Mouse (Mus musculus): ENCODE data around the gene Wbp2nl.

Gene Wbp2nl

DNA sequence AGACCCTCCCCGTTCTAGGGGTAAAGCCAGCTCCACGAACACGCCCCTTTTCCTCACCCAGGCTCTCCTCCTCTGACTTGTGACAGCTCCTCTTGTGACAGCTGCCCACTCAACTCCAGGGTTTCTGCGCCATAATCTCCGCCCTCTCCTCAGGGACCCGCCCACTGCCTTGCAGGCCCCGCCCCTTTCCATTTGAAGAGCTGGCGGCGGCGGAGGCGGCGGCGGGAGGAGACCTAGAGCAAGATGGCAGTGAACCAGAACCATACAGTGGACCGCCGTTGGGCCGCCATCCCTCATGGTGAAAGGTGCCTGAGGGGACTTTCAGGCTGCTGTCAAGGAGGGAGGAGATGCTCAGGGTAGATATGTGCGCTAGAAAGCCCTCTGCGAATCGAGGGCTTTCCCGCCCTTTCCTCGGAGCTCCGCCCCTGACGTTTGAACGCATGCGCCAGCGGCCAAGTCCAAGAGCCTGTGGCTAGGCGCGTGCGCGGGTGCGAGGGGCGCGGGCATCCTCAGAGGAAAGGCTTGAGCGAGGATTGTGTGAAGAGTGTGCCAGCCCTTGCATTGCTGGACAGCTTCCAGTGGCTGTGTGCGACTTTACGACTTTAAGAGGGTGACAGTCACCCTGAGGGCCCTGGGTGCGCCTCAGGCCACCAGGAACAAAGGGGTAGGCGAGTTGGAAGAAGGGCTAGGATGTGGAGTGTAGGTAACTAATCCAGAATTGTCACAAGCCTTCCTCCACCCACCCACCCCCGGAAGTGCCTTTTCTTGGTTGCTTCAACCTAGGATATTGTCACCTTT lies at the start of gene Wbp2nl:
Gene Wbp2nl, plus strand, starts transcription at position 191 of the 798 bp plus-strand sequence.
- no peak for DNase-seq (ENCODE audit: low spot score)

DNA sequence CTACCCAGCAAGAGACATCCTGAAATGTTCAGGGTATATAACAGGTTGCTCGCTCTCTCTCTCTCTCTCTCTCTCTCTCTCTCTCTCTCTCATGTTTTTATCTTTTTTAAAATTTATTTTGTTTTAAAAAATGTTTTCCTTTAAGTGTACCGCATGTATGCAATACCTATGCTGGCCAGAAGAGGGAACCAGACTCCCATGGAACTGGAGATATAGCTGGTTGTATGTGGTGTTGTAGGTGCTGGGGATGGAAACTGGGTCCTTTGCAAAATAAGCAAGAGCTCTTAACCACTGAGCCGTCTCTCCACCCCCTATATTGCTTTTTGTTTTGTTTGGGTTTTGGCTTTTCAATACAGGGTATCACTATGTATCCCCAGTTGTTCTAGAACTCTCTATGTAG lies 47.2 kb upstream of the Wbp2nl start:
- DNase-seq (ENCODE audit: low spot score): no peak

DNA sequence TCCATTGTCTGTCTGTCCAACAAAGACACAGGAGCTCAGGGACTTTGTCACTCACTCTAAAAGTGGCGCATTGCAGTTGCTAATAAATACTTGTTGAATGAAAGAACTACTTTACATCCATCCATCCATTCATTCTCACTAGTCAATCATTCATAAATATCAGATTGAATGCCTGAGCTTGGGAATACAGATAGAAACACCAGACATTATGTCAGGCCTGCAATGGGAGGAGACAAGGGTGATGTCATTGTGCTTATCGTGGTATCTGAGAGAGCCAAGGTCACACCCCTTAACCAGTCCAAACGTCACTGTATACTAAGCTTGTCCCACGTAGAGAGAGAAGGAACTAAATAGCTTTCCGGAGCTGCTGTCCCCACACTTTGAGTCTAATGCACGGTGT lies 46.7 kb upstream of the Wbp2nl start, which contains the start of gene 1500009C09Rik:
Gene 1500009C09Rik, plus strand, starts transcription at position 301 of the 400 bp plus-strand sequence.
- no peak for DNase-seq (ENCODE audit: low spot score)

DNA sequence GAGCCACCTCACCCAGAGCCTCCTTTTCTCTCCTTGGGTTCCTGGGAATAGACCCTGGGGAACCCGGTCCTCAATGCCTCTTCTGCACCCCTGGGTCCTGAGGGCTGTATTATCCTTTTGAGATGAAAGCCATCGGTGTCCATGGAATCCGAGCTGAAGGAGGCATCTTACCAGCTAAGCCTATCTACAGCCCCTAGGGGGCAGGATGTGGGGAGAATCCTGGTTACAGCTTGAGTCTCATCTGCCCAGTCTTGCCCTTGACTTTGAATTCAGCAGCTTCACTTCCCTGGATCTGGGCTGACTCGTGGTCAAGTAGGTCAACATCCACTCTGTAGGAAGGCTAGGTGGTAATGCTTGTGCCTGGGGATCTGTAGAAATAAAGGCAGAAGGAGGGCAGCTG lies 43.5 kb upstream of the Wbp2nl start:
- no peak for DNase-seq (ENCODE audit: low spot score)

DNA sequence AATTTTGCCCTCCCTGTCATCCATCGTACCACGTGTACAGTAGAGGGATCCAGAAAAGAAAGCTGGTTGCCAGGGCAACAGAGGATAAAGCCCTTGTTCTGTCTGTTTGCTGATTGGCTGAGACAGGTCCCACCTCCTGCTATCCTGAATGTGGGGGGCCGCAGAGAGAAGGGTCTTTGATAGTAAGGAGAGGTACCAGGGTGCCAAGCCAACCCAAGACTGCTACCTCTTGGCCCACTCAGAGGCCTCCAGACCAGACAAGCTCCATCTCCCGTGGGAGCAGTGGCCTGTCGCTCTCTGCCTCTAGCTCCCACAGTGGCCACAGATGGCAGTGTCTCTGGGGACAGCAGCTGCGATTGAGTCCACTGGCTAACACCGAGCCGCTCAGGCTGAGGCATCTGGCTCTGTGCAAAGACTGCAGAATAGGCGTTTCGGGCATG lies 42.8 kb upstream of the Wbp2nl start:
- no peak for DNase-seq (ENCODE audit: low spot score)

DNA sequence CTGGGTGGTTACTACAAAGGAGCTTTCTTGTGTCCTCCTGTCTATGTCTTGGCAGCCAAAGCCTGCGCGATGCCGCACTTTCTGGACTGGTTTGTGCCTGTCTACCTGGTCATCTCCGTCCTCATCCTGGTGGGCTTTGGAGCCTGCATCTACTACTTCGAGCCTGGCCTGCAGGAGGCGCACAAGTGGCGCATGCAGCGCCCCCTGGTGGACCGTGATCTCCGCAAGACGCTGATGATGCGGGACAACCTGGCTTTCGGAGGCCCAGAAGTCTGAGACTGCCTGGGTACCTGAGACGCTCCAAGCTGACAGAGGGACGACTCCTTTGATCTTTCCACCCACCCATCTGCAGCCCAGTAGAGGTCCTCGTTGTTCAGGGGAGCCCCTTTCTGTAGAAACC lies 39.2 kb upstream of the Wbp2nl start:
- no peak for DNase-seq (ENCODE audit: low spot score)

DNA sequence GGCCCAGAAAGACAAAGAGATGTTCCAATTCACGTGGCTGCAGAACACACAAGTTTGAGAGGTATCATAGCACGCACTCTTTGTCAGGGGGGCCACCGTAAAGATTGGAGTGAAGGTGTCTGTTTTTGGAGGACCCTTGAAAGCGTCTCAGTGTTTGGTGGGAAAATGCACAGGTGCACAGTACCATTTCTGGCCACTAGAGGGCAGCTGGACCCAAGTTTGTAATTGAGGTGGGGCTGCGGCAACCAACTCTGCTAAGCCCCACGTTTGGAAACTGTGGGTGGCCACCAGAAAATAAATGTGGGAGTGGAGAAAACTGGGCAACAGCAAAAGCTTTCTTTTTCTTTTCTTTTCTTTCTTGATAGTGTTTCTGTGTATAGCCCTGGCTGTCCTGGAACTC lies 32.4 kb upstream of the Wbp2nl start:
- no peak for DNase-seq (ENCODE audit: low spot score)

DNA sequence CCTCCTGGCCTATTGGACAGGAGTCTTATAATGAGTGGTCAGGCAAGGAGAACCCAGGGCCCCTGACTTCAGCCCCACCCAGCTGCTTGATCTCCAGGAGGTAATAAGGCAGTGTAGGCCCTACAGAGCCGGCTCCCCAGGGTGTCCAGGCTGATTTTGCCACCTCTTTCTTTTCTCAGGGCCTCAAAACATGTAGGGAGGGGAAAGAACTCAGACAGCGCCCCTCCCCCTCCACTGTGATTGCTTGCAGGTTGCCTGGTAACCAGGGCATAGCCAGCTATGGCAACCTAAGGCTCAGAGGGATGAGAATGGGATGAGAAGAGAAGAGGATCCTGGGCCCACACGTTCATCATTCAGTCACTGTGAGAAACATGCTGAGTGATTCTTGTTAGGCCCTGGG lies 30.6 kb upstream of the Wbp2nl start:
- DNase-seq (ENCODE audit: low spot score): no peak

DNA sequence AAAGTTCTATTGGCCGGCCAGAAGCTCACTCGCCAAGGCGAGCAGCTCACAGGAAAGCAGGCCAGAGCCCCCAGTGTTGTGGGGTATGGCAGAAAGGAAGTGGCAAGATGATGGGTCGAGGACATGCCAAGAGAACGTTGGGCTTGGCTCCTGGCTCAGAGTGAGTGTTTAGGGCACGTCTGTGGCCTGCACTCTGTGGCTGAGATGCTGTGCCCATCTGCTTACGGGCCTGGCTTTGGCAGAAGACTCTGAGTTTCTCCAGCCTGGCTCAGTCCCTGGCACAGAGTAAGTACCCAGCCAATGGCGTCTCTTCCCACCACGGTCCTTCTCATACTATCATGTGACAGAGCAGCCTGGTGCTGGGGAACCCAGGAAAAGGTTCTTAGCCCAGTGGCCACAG lies 30.0 kb upstream of the Wbp2nl start:
- DNase-seq (ENCODE audit: low spot score): no peak

DNA sequence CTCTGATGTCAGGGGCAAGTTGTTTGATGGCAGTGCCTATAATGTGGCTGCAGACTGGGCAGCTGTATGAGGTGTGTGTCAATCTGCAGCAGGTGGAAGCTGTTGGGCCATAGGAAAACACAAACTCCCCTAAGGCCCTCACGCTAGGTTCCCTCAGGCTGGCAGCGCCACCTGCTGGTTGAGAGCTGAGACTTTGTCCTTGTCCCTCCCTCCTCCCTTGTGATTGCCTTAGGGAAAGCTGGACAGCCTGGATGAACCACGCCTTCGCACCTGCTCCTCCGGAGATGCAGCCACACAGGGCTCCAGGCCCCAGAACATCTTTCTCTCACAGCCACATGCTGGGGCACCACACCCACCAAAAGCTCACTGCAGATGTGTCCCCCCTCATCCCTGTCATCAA lies 27.6 kb upstream of the Wbp2nl start:
- peak; percentile 67 for DNase-seq (ENCODE audit: low spot score)

DNA sequence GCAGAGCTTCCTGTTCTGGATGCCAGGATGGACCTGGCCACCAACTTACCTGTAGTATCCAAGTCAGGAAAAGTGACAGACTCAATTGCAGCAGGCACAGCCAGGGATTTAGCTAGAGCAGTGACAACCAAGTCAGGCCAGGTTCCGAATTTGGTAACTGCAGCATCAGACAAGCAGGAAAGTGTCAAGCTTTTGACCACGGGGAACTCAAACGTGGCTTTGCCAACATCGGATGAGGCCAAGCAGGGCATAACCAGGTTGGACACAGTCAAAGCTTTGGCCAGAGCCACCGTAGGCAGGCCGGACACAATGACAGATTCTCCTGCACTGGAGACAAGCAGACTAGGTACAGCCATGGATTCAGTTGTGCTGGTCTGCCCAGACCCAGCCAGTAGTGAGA lies 26.5 kb upstream of the Wbp2nl start:
- DNase-seq (ENCODE audit: low spot score): no peak

DNA sequence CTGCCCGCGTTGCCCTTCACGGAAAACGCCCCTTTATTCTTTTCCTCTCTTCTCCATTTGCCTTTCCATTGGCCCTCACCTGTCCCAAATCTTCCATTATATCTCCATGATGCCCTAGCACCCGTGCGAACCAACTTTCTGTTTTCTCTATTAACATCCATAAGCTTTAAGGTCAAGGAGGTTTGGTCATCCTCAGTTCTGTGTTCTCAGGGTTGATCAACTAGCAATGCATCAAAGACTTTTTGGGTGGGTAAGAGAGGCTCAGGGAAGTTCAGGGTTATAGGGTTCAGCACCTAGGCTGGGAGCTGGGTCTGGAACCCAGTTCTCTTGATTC lies 24.2 kb upstream of the Wbp2nl start, which contains the start of gene Sept3:
Gene Sept3, plus strand, starts transcription at position 301 of the 334 bp plus-strand sequence.
- DNase-seq (ENCODE audit: low spot score): no peak

DNA sequence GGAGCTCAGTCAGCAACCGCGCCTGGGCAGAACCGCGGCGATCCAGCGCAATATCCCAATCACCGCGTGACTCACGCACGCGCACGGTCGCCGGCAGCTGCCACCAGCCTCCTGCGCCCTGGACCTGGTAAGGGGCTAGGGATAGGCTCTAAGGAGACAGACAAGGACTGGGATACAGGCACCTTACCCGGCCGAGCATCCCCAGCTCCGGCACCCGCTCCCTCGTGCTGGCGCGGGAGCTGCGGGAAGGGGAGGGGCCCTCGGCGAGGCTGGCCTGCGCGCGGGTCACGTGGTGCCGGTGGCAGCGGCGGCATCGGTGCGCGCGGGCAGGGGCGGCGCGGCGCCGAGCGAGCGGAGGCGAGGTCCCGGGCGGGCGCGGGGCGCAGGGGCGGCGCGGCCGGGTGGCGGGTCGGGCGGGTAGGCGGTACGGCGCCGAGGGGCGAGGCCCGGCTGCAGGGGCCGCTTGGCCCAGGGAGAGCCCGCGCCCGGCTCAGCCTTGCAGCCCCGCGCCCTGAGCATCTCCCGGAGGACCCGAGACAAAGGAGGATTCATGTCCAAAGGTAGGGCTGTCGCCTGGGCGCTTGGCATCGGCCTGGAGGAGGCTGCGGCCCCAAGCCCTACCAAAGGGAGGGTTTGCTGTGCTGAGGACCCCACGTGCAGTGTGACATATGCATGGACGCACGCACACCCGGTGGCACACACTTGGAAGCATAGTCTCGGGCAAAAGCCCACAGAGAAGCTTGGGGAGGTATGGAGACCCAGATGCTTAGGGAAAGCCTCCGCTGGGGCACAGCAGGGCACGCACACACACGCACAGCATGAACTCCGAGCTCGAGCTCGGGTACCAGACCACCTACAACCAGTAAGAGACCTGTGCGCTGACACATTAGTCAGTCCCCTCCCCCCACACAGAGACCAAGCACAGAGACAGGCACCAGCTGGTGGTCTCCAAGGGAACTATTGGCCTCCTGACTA lies 23.5 kb upstream of the Wbp2nl start:
- DNase-seq (ENCODE audit: low spot score): no peak

DNA sequence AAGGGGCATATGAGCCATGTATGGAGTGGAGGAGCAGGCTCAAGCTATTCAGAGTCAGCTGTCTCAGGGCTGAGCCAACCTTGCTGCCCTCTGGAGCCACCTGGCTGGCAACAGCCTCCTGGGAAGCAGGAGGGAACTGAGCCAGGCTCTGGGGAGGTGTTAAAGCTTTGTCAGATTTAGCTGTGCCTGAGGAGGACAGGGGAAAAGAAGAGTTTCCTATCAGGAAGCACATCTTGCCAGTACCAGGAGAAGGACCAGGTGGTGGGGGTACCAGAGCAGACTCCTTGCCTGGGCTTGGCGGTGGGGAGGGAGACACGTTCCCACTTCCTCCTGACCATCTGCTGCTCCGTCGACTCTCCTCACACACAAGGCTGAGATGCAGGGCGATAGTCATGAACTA lies 21.2 kb upstream of the Wbp2nl start:
- no peak for DNase-seq (ENCODE audit: low spot score)

DNA sequence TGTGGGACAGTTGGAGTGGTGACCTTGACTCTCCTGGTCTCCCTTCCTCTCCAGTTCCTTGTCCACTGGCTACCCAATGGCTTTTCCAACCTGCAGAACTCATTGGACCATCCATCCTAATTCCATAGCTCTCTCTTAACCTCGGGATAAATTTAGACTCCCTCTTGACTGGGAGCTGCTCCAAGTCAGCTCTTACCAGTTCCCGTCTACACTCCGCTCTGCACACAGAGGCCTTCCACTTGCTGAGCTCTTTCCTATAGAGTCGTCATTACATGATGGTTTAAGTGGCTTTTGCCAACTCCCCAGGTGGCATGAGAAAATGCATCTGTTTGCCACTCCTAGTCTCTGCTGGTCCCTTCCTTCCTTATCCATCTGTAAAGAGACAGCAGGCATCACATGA lies 18.1 kb upstream of the Wbp2nl start:
- DNase-seq (ENCODE audit: low spot score): no peak

DNA sequence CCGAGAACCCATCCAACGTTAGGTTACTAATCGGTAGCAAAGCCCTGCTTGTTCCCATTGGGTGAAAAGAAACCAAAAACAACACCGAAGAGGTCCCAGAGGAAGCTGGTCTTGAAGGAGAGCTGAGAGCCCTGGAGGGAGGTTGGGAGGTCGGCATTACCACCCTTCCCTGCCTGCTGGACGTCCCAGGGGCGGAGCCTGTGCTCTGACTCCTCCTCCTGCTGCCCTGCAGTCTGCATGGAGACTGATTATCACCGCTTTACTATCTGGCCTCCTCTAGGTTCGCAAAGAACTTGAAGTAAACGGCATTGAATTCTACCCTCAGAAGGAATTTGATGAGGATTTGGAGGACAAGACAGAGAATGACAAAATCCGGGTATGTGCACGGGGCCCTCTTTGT lies 12.6 kb upstream of the Wbp2nl start:
- DNase-seq (ENCODE audit: low spot score): no peak

DNA sequence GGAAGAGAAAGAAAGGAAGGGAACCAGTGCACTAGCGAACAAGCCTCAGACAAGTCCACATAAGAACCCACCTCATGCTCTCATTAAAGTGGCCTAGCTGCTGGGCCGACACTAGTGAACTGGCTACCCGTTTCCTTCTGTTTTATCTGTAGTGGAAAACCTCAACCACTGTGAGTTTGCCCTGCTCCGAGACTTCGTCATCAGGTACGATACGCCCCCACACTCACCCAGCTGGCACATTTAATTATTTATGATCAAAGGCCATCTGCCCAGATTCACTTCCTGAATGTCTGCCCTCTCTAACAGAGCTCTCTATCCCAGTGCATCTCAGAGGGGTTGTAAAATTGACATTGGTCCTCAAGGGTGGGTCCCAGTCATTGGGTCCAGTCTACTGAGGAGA lies 8.5 kb upstream of the Wbp2nl start:
- DNase-seq (ENCODE audit: low spot score): no peak

DNA sequence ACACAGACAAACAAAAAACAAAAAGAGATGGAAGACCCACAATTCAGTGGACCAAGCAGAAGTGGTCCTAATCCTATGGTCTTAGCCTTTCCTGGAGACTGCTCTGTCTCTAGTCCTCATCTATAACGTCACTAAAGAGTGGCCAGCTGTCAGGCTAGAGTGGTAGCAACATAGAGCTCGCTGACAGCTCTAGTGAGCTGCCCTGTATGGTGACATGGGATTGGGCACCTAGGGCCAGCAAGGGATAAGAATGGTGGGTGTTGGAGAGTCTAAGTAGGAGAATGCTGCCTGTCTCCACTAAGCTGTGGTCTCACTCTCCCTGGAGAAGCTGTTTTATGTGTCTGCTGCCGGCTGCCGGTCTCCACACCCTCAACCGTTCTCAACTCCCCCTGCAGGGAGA lies 5.9 kb upstream of the Wbp2nl start:
- DNase-seq (ENCODE audit: low spot score): no peak

DNA sequence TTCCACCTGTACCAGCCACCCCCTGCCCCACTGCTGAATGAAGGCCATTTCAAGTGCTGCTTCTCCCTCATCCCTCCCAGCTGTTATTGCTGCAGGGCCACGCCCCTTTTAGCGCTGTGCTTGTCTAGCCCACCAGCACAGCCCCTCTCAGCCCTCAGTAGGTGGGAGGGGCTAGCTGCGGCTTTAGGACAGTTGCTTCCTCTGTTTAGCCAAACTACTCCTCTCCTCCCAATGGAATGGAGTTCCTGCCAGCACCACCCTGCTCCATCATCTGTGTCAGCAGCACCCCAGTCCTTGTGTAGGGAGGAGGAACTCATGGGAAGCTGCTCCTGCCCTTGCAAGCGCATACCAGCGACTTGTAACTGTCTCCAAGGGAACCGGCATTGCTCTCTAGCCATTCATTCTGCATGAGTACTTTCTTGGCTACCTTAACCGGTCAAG lies 5.5 kb upstream of the Wbp2nl start:
- no peak for DNase-seq (ENCODE audit: low spot score)

DNA sequence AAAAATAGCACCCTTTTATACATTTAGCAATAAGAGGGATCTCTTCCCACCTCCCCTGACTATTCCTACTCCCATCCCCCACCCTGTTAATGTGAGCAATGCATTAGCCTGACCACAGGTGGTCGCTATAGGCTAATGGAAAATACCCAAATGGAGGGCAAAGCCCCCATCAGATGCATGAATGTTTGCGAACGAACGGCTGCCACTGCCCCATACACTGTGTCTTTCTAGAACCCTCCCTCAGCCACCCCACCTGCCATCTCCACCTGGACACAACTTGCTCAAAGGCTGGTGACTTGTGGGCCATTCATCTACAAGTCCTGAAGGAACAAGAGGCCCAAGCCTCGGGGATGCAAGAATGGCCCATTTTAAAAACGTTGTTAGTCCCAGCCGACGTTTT lies 4.7 kb upstream of the Wbp2nl start:
- DNase-seq (ENCODE audit: low spot score): no peak

DNA sequence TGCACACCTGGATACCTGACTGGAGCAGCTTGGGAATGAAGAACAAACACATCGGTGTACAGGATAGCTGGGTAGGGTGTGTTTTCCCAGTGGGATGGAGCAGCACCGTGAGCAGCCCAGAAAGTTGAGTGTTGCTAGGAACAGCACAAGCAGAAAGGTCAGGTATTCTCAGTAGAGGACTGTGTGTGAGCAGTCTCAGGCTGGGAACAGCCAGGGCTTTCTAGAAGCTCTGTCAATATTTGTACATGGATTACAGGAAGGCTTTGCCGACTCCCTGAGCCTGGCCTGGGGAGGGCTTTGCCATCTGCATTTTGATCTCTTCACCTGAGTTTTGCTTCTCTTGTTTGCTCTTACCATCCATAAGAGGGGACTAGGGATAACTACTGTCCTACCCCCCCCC lies 8.4 kb downstream of the Wbp2nl start:
- no peak for DNase-seq (ENCODE audit: low spot score)

DNA sequence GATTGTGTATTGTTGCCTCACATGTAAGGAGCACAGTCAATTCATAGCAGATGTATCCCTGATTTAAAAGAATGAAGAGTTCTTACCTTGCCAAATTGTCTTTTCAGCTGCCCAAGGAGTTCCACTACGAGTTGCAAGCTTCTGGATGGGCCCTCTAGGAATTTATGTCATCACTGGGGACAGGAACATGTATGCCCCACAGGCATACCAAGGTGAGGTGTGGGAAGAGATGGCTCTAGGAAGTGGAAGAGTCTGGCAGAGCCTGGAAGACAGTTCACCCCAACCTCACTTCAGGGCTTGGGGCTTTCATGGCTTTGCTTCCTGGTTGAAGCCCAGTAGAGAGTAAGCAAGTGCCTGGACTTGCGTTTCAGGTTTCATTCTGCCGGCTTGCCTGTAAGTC lies 9.7 kb downstream of the Wbp2nl start:
- no peak for DNase-seq (ENCODE audit: low spot score)

DNA sequence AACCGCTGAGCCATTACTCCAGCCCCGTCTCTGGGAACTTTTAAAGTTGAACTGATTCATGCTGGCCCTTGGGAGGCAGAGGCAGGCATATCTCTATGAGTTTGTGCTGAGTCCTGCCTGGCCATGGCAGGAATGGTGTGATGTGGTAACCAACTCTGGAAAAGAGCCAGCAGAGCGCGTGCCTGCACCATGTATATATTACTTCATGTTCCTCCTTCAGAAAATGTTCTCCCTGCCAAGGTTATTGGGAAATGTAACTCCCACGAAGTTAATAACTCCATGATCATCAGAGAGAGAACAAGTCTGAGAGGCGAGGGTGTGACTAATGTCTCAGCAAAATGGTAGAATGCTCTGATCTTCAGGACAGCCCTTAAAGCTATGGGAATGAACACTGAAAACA lies 19.1 kb downstream of the Wbp2nl start:
- DNase-seq (ENCODE audit: low spot score): peak; percentile 54

All from adipocyte (in vitro differentiated cells).